Mouse (Mus musculus): ENCODE results near the gene Gm17490. TPM values are rescaled to one million over a fixed set of nuclear protein-coding genes. Genes with fewer than 3 reads are reported as not detected.

The Gm17490 gene
- polyA plus RNA-seq, 1 experiment from 2014 or later: not detected

GRCm38 (mm10) chr2:11652780-11653179 is 26.7 kb upstream of the Gm17490 start:
- no peaks in the 10 kb centered on the region for H3K27me3 ChIP-seq (ENCODE audit: insufficient read depth, low read length)
- H3K4me1 ChIP-seq (ENCODE audit: insufficient read depth): no peaks in the 10 kb centered on the region; the same call in 1 of the 2 replicates
- 25% methylated on average over 2 of the region's 2 CpGs for WGBS (ENCODE audit: insufficient replicate concordance)
- TF ChIP-seq CTCF (IDR thresholded peaks at IDR 0.05; ENCODE audit: low read depth) (no peak), EP300 (IDR thresholded peaks at IDR 0.05; ENCODE audit: low read depth) (no peak)
- DNase-seq: no peak
- no peaks in the 10 kb centered on the region for H3K9me3 ChIP-seq (ENCODE audit: low read length)
- no peak for ATAC-seq
- no peak overlapping the region for H3K4me3 ChIP-seq (ENCODE audit: low read depth, low read length)
- no peak overlapping the region for H3K9ac ChIP-seq (replicated peaks)
- H3K36me3 ChIP-seq (replicated peaks; ENCODE audit: insufficient read depth, low read length): no peaks in the 10 kb centered on the region
- H3K27ac ChIP-seq (ENCODE audit: low read depth): no peak overlapping the region
- no peak overlapping the region for H3K4me2 ChIP-seq (ENCODE audit: low read depth, low read length)

- no peak overlapping the region for H3K27ac ChIP-seq (ENCODE audit: low read depth)
- H3K36me3 ChIP-seq (replicated peaks; ENCODE audit: insufficient read depth, low read length): no peaks in the 10 kb centered on the region
- DNase-seq (no peak), ATAC-seq (no peak)
- TF ChIP-seq EP300 (IDR thresholded peaks at IDR 0.05; ENCODE audit: low read depth): no peak
- TF ChIP-seq CTCF (IDR thresholded peaks at IDR 0.05; ENCODE audit: low read depth): no peak
- H3K27me3 ChIP-seq (ENCODE audit: insufficient read depth, low read length): no peaks in the 10 kb centered on the region
- no peaks in the 10 kb centered on the region for H3K9me3 ChIP-seq (ENCODE audit: low read length)
- H3K9ac ChIP-seq (replicated peaks): no peak overlapping the region
- 73% methylated on average over 3 of the region's 3 CpGs for WGBS (ENCODE audit: insufficient replicate concordance)
- no peak overlapping the region for H3K4me2 ChIP-seq (ENCODE audit: low read depth, low read length)
- H3K4me1 ChIP-seq (ENCODE audit: insufficient read depth): no peaks in the 10 kb centered on the region; the same call in 1 of the 2 replicates
- H3K4me3 ChIP-seq (ENCODE audit: low read depth, low read length): no peak overlapping the region
Measured at GRCm38 (mm10) chr2:11652196-11652595, 26.1 kb upstream of the Gm17490 start.

GRCm38 (mm10) chr2:11651476-11651875 is 25.4 kb upstream of the Gm17490 start:
- Histone ChIP-seq H3K9ac (replicated peaks) (no peak overlapping the region), H3K9me3 (ENCODE audit: low read length) (no peaks in the 10 kb centered on the region), H3K4me3 (ENCODE audit: low read depth, low read length) (no peak overlapping the region), H3K27me3 (ENCODE audit: insufficient read depth, low read length) (no peaks in the 10 kb centered on the region), H3K4me1 (ENCODE audit: insufficient read depth) (no peaks in the 10 kb centered on the region; the same call in 1 of the 2 replicates), H3K4me2 (ENCODE audit: low read depth, low read length) (no peak overlapping the region), H3K27ac (ENCODE audit: low read depth) (no peak overlapping the region), H3K36me3 (replicated peaks; ENCODE audit: insufficient read depth, low read length) (no peaks in the 10 kb centered on the region)
- DNase-seq: no peak
- ATAC-seq: no peak
- 49% methylated on average over 3 of the region's 3 CpGs for WGBS (ENCODE audit: insufficient replicate concordance)
- no peak for TF ChIP-seq CTCF (IDR thresholded peaks at IDR 0.05; ENCODE audit: low read depth)

GRCm38 (mm10) chr2:11645297-11645696 is 19.2 kb upstream of the Gm17490 start:
- Histone ChIP-seq H3K4me3 (ENCODE audit: low read depth, low read length) (no peak overlapping the region), H3K36me3 (replicated peaks; ENCODE audit: insufficient read depth, low read length) (no peaks in the 10 kb centered on the region), H3K4me2 (ENCODE audit: low read depth, low read length) (no peak overlapping the region), H3K4me1 (ENCODE audit: insufficient read depth) (no peaks in the 10 kb centered on the region), H3K9me3 (ENCODE audit: low read length) (no peaks in the 10 kb centered on the region), H3K9ac (replicated peaks) (no peak overlapping the region), H3K27me3 (ENCODE audit: insufficient read depth, low read length) (no peaks in the 10 kb centered on the region), H3K27ac (ENCODE audit: low read depth) (no peak overlapping the region)
- TF ChIP-seq CTCF (IDR thresholded peaks at IDR 0.05; ENCODE audit: low read depth) (no peak), EP300 (IDR thresholded peaks at IDR 0.05; ENCODE audit: low read depth) (no peak)
- no peak for DNase-seq
- no peak for ATAC-seq
- 73% methylated on average over 2 of the region's 2 CpGs for WGBS (ENCODE audit: insufficient replicate concordance)

GRCm38 (mm10) chr2:11644057-11644456 is 18.0 kb upstream of the Gm17490 start:
- Histone ChIP-seq H3K9me3 (ENCODE audit: low read length) (no peaks in the 10 kb centered on the region), H3K27me3 (ENCODE audit: insufficient read depth, low read length) (no peaks in the 10 kb centered on the region), H3K4me1 (ENCODE audit: insufficient read depth) (no peaks in the 10 kb centered on the region), H3K9ac (replicated peaks) (no peak overlapping the region), H3K4me3 (ENCODE audit: low read depth, low read length) (no peak overlapping the region), H3K36me3 (replicated peaks; ENCODE audit: insufficient read depth, low read length) (no peaks in the 10 kb centered on the region), H3K4me2 (ENCODE audit: low read depth, low read length) (no peak overlapping the region), H3K27ac (ENCODE audit: low read depth) (no peak overlapping the region)
- ATAC-seq (no peak), DNase-seq (no peak)
- 71% methylated on average over 1 of the region's 1 CpGs for WGBS (ENCODE audit: insufficient replicate concordance)
- TF ChIP-seq EP300 (IDR thresholded peaks at IDR 0.05; ENCODE audit: low read depth): no peak
- TF ChIP-seq CTCF (IDR thresholded peaks at IDR 0.05; ENCODE audit: low read depth): no peak

GRCm38 (mm10) chr2:11642451-11642941 is 16.4 kb upstream of the Gm17490 start, which contains the start of gene Il2ra:
TSS of gene Il2ra (plus strand) at chr2:11642807.
- Histone ChIP-seq H3K27me3 (ENCODE audit: insufficient read depth, low read length) (no peaks in the 10 kb centered on the region), H3K36me3 (replicated peaks; ENCODE audit: insufficient read depth, low read length) (no peaks in the 10 kb centered on the region), H3K4me3 (ENCODE audit: low read depth, low read length) (no peak within 1 kb of the TSS), H3K9me3 (ENCODE audit: low read length) (no peaks in the 10 kb centered on the region), H3K27ac (ENCODE audit: low read depth) (no peak within 1 kb of the TSS), H3K4me2 (ENCODE audit: low read depth, low read length) (no peak within 1 kb of the TSS), H3K9ac (replicated peaks) (no peak within 1 kb of the TSS), H3K4me1 (ENCODE audit: insufficient read depth) (no peaks in the 10 kb centered on the region)
- no peak for ATAC-seq
- 74% methylated on average over 3 of the region's 3 CpGs for whole genome bisulfite sequencing (ENCODE audit: insufficient replicate concordance)
- DNase-seq: no peak
- TF ChIP-seq EP300 (IDR thresholded peaks at IDR 0.05; ENCODE audit: low read depth): no peak
- TF ChIP-seq CTCF (IDR thresholded peaks at IDR 0.05; ENCODE audit: low read depth): no peak

- Histone ChIP-seq H3K27me3 (ENCODE audit: insufficient read depth, low read length) (no peaks in the 10 kb centered on the region), H3K9me3 (ENCODE audit: low read length) (no peaks in the 10 kb centered on the region), H3K4me2 (ENCODE audit: low read depth, low read length) (no peak overlapping the region), H3K27ac (ENCODE audit: low read depth) (peak overlapping the region; percentile 78), H3K36me3 (replicated peaks; ENCODE audit: insufficient read depth, low read length) (no peaks in the 10 kb centered on the region), H3K9ac (replicated peaks) (no peak overlapping the region), H3K4me3 (ENCODE audit: low read depth, low read length) (no peak overlapping the region), H3K4me1 (ENCODE audit: insufficient read depth) (no peaks in the 10 kb centered on the region)
- 20% methylated on average over 1 of the region's 1 CpGs for WGBS (ENCODE audit: insufficient replicate concordance)
- TF ChIP-seq EP300 (IDR thresholded peaks at IDR 0.05; ENCODE audit: low read depth): no peak
- TF ChIP-seq CTCF (IDR thresholded peaks at IDR 0.05; ENCODE audit: low read depth): no peak
- DNase-seq (peak; percentile 15), ATAC-seq (peak; percentile 72)
Measured at GRCm38 (mm10) chr2:11637115-11637514, 11.1 kb upstream of the Gm17490 start.

Data from liver, postnatal 0 days (tissue).